Mouse (Mus musculus): ENCODE results near the gene Fastkd3.
"Not testable (repeated sequence)": the region's sequence is repeated elsewhere in the genome, so short reads cannot be mapped to it uniquely, and the experiment has no call there.

Fastkd3 gene

GRCm38 (mm10) chr13:68581747-68582516, at the start of gene Fastkd3, which contains the start of gene Mtrr:
Gene Fastkd3, plus strand, starts transcription at chr13:68582234.
Gene Mtrr, minus strand, starts transcription at chr13:68582149.
- DNase-seq (ENCODE audit: low spot score): peak; percentile 98

GRCm38 (mm10) chr13:68553391-68553790, 28.6 kb upstream of the Fastkd3 start:
- DNase-seq (ENCODE audit: low spot score): not testable (repeated sequence)

- DNase-seq (ENCODE audit: low spot score): no peak
These were observed 13.9 kb upstream of the Fastkd3 start for GRCm38 (mm10) chr13:68568110-68568509.

GRCm38 (mm10) chr13:68568548-68568947, 13.5 kb upstream of the Fastkd3 start:
- DNase-seq (ENCODE audit: low spot score): no peak

DNA sequence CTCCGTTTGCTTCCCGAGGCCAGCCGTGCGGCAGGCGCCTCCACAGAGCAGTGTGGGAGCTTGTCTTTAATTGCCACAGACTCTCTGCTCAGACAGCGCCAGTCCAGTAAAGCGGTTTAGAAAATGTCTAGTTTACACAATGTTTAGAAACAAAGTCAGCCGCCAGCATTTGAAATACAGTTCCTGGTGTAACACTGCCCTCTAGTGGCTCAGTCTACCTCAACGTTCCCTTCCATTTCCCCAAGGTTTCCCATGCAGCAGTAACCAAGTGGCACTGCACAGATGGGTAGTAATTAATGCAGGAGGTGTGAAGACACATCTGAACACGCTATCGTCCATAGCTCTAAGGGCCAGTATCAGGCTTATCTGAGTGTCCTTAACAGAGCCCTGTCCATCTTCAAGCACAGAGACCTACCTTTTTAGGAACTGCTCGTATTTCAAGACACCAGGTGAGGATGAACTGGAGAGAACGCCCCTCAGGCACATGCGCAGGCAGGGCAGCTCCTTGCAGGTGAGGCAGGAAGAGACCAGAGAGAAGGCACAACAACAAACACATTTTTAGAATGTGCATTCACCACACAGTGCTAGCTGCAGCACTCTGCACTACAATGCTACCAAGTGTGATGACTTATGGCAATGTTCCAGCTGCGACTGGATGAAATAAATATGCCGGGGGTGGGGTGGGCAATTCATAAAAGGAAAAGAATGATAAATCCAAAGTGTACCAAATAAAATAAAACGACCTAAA, 12.3 kb upstream of the Fastkd3 start:
- DNase-seq (ENCODE audit: low spot score): peak; percentile 57

GRCm38 (mm10) chr13:68572247-68572646, 9.8 kb upstream of the Fastkd3 start:
- no peak for DNase-seq (ENCODE audit: low spot score)

GRCm38 (mm10) chr13:68572966-68573913, 8.8 kb upstream of the Fastkd3 start:
- DNase-seq (ENCODE audit: low spot score): no peak

GRCm38 (mm10) chr13:68574398-68574797, 7.6 kb upstream of the Fastkd3 start:
- DNase-seq (ENCODE audit: low spot score): no peak

- peak; percentile 23 for DNase-seq (ENCODE audit: low spot score)
These were observed 4.1 kb upstream of the Fastkd3 start for GRCm38 (mm10) chr13:68577945-68578344.

GRCm38 (mm10) chr13:68581086-68581740, 821 bp upstream of the Fastkd3 start:
- no peak for DNase-seq (ENCODE audit: low spot score)

GRCm38 (mm10) chr13:68582517-68582780, 415 bp downstream of the Fastkd3 start:
- no peak for DNase-seq (ENCODE audit: low spot score)

GRCm38 (mm10) chr13:68583961-68584360, 1.9 kb downstream of the Fastkd3 start:
- no peak for DNase-seq (ENCODE audit: low spot score)

DNA sequence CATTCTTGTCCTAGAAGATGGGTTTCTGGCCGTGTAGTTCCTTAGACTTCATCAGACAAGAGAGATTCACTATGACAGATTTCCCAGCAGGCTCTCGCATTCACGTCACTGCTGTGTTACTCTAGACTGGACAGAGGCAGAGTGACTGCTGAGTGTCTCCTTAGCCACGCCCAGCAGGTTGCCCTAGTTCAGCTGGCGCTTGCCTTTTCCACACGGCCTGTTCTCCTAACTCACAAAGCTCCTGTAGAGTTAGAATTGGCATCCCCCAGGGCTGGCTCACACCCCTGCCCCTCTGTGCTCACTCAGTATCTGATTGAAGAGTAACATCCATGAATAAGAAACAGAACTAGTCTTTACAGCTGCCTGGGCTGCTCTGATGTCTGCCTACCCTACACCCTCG, 3.4 kb downstream of the Fastkd3 start:
- no peak for DNase-seq (ENCODE audit: low spot score)

- no peak for DNase-seq (ENCODE audit: low spot score)
These were observed 6.3 kb downstream of the Fastkd3 start for GRCm38 (mm10) chr13:68588352-68588751.

DNA sequence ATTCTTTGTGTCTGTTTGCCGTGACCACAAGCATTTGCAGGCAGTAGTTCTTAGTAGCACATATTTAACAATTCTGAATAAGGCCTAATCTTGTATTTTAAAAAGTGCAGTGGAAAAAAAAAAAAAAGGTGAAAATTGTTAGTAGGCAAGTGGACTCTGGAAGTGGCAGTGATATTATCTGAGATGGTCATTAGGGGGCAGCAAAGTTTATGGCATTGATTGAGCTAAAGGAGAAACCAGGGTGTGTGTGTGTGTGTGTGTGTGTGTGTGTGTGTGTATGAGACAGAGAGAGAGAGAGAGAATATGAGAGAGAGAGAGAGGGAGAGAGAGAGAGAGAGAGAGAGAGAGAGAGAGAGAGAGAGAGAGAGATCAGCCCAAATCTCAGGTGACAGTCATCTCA, 11.8 kb downstream of the Fastkd3 start:
- no peak for DNase-seq (ENCODE audit: low spot score)

DNA sequence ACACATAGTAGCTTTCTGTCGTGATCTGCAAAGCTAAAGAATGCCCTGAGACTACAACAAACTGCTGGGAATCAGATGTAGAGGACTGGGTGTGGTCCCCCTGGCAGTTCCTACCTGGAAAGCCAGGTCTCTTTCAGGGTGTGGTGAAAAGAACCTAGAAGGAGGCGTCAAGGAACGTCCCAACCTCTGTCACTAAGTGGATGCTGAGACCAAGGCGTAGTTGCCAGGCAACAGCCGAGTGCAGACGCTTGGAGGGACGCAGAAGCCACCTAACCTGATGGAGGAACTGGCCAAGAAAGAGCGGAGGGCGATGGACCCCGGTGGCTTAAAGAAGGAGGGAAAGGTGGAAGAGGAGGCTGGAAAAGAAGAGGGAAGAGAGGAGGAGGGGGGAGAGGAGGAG, 15.2 kb downstream of the Fastkd3 start, which contains the start of gene 1700001L19Rik:
TSS of gene 1700001L19Rik (plus strand) at position 223 of the 400 bp plus-strand sequence.
- DNase-seq (ENCODE audit: low spot score): no peak

GRCm38 (mm10) chr13:68597667-68598066, 15.6 kb downstream of the Fastkd3 start:
- DNase-seq (ENCODE audit: low spot score): no peak

DNA sequence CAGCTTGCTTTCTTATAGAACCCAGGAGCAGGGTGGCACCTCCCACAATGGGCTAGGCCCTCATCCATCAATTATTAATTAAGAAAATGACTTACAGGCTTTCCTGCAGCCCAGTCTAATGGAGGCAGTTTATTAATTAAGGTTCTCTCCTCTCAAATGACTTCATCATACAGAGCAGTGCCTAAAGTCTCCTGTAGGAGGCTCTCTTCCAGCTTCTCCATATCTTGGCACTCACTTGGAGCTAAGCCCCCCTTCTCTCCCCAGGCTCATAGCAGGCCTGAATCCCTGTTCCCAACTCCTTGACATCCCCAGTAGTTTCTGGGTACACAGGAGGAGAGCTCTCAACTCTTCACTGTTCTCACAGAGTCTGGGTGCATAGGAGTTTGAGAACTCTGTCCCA, 16.9 kb downstream of the Fastkd3 start:
- no peak for DNase-seq (ENCODE audit: low spot score)

DNA sequence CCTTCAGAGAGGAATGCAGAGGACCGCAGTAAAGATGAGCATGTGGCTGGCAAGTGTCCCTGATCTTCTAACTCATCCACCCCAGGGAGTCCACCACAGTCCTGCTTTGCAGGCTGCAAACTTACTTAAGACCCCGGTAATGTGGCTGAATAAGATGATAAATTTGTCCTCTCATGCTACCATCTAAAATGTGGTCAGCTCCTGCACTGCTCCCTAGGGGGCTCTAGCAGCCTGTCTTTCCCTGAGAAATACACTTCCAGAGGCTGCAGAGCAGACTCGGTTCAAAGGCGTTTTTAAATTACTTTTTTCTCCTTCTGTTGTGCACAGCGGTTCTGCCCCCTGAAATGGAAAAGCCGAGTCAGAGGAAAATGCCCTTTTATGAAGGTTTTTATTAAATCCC, 19.1 kb downstream of the Fastkd3 start:
- DNase-seq (ENCODE audit: low spot score): no peak

GRCm38 (mm10) chr13:68603085-68603484, 21.1 kb downstream of the Fastkd3 start:
- DNase-seq (ENCODE audit: low spot score): no peak

DNA sequence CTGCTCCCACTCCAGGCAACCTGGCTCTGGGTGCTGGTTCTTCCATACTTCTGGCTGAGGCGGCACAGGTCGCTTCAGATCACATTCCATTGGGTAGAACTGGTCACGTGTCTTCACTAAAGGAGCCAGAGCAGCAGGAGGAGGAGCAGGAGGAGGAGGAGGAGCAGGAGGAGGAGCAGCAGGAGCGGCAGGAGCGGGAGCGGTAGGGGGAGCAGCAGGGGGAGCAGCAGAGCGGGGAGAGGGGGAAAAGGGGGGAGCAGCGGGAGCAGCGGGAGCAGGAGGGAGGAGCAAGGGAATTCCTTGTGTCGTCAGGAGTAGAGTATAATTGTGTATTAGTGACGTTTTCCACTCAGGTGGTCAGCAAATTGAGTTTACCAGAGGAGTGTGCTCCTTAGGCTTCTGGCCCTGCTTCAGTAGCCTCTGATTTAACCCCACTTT, 23.7 kb downstream of the Fastkd3 start:
- peak; percentile 36 for DNase-seq (ENCODE audit: low spot score)

All from urinary bladder, postnatal 14 days (tissue).